Mouse (Mus musculus): Measurements from ENCODE around the gene Serhl.
"Not testable (repeated sequence)": the region's sequence is repeated elsewhere in the genome, so short reads cannot be mapped to it uniquely, and the experiment has no call there.

The Serhl gene

GRCm38 (mm10) chr15:83089429-83089605 is at the start of gene Serhl:
Serhl (plus strand) TSS chr15:83089506.
- no peak for DNase-seq

GRCm38 (mm10) chr15:83040156-83040555 is 49.1 kb upstream of the Serhl start:
- DNase-seq, result no peak

- DNase-seq, result no peak
Observed at GRCm38 (mm10) chr15:83042655-83043361, 46.5 kb upstream of the Serhl start.

- no peak for DNase-seq
Observed at GRCm38 (mm10) chr15:83043362-83043708, 46.0 kb upstream of the Serhl start.

- not testable (repeated sequence) for DNase-seq
Observed at GRCm38 (mm10) chr15:83045565-83045964, 43.7 kb upstream of the Serhl start.

GRCm38 (mm10) chr15:83046308-83046707 is 43.0 kb upstream of the Serhl start:
- no peak for DNase-seq

- DNase-seq, result no peak
Observed at GRCm38 (mm10) chr15:83046730-83047129, 42.6 kb upstream of the Serhl start.

- no peak for DNase-seq
Observed at GRCm38 (mm10) chr15:83052341-83053104, 36.8 kb upstream of the Serhl start.

- no peak for DNase-seq
Observed at GRCm38 (mm10) chr15:83053261-83053660, 36.0 kb upstream of the Serhl start.

GRCm38 (mm10) chr15:83055569-83055968 is 33.7 kb upstream of the Serhl start:
- DNase-seq, result no peak

GRCm38 (mm10) chr15:83056378-83057083 is 32.8 kb upstream of the Serhl start:
- DNase-seq, result peak in 1 of 2 experiments; percentile 26

GRCm38 (mm10) chr15:83057533-83057932 is 31.8 kb upstream of the Serhl start:
- no peak for DNase-seq

- no peak for DNase-seq
Observed at GRCm38 (mm10) chr15:83059233-83059660, 30.1 kb upstream of the Serhl start.

- no peak for DNase-seq
Observed at GRCm38 (mm10) chr15:83061689-83062088, 27.6 kb upstream of the Serhl start.

GRCm38 (mm10) chr15:83062582-83062981 is 26.7 kb upstream of the Serhl start:
- DNase-seq, result not testable (repeated sequence)

- DNase-seq, result peak in 1 of 2 experiments; percentile 26
Observed at GRCm38 (mm10) chr15:83065543-83065942, 23.8 kb upstream of the Serhl start.

- no peak for DNase-seq
Observed at GRCm38 (mm10) chr15:83068270-83068669, 21.0 kb upstream of the Serhl start.

GRCm38 (mm10) chr15:83070942-83071341 is 18.4 kb upstream of the Serhl start:
- no peak for DNase-seq

GRCm38 (mm10) chr15:83071752-83072151 is 17.6 kb upstream of the Serhl start:
- DNase-seq, result no peak

GRCm38 (mm10) chr15:83074179-83074578 is 15.1 kb upstream of the Serhl start:
- DNase-seq, result no peak

- no peak for DNase-seq
Observed at GRCm38 (mm10) chr15:83075607-83076525, 13.4 kb upstream of the Serhl start.

GRCm38 (mm10) chr15:83083530-83083929 is 5.8 kb upstream of the Serhl start:
- DNase-seq, result no peak
